Mouse (Mus musculus) small intestine, adult 2 months (tissue): ENCODE results near the gene Syngr3.

Source experiments
- CTCF ChIP-seq: fragments of 200-500 bp; IDR thresholded peaks from 2 replicates; pipeline ENCODE4 v1.5.1; 2012; ENCODE audit warnings: low read depth, mild to moderate bottlenecking, control low read depth, inconsistent platforms, low read length, moderate library complexity, mixed read lengths; ENCODE audit not compliant: insufficient replicate concordance, insufficient read length; ENCODE audit errors: extremely low read depth
- POLR2A ChIP-seq: fragments of 200-500 bp; IDR thresholded peaks from 2 replicates; pipeline ENCODE4 v1.6.1; 2012; ENCODE audit warnings: low read depth, mild to moderate bottlenecking, control low read depth, inconsistent platforms, low read length, moderate library complexity

- peak; percentile 67; the same call in 1 of the 2 replicates for TF ChIP-seq POLR2A
- TF ChIP-seq CTCF, result peak; percentile 37; the same call in 1 of the 2 replicates
These were observed 20.1 kb downstream of the Syngr3 start, which contains the start of gene Zfp598 for GRCm38 (mm10) chr17:24669545-24670245.
